In the genomic region with DNA sequence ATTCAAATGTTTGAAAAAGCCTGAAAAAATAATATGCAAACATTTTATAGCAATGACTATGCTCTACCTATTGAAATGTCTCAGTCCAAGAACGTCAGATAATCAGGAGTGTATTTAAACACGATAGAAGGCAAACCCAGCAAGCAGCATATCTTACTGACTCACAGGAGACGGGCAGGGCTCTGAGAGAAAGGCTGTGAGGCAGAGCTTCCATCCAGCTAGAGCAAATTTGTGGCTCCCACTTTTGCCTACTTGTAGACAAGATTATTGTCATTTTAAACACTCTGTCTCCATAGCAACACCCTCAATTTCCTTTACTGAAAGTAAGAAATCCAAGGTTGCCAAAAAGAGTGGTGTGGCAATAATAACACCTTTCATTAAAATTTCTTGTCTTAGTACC, we compare ENCODE assay signal across 28 mouse cellular contexts.
"Had no signal": no experiment of that assay in that cellular context is flagged by ENCODE, and none has a peak within 500 bp of the region (broad histone marks: within the 10 kb centered on the region; RNA-seq: fewer than 3 reads in every experiment).

No protein-coding gene starts in this region.

- H3K27ac ChIP-seq: gastrocnemius, adult 2 months; heart, embryonic 10.5 days; hindbrain, embryonic 10.5 days; hindbrain, embryonic 12.5 days; hindbrain, embryonic 14.5 days; intestine, embryonic 15.5 days; kidney, embryonic 15.5 days; kidney, postnatal 0 days; limb, embryonic 13.5 days; limb, embryonic 15.5 days; liver, embryonic 12.5 days; liver, embryonic 14.5 days had no signal

- H3K9me3 ChIP-seq: heart, embryonic 10.5 days; heart, embryonic 12.5 days; hindbrain, embryonic 10.5 days; hindbrain, embryonic 12.5 days; intestine, embryonic 15.5 days; kidney, embryonic 15.5 days; limb, embryonic 13.5 days; limb, embryonic 15.5 days; liver, embryonic 12.5 days had no signal

- H3K4me3 ChIP-seq: gastrocnemius, adult 2 months; heart, embryonic 10.5 days; heart, embryonic 12.5 days; hindbrain, embryonic 10.5 days; hindbrain, embryonic 12.5 days; intestine, embryonic 15.5 days; kidney, embryonic 15.5 days; limb, embryonic 13.5 days; limb, embryonic 15.5 days; liver, embryonic 12.5 days had no signal

- H3K9ac ChIP-seq: heart, embryonic 12.5 days; hindbrain, embryonic 12.5 days; hindbrain, embryonic 14.5 days; intestine, embryonic 15.5 days; kidney, embryonic 15.5 days; limb, embryonic 13.5 days; limb, embryonic 15.5 days; liver, embryonic 12.5 days; liver, embryonic 14.5 days had no signal

- H3K36me3 ChIP-seq: heart, embryonic 10.5 days; heart, embryonic 12.5 days; hindbrain, embryonic 10.5 days; hindbrain, embryonic 12.5 days; intestine, embryonic 15.5 days; kidney, embryonic 15.5 days; limb, embryonic 13.5 days; limb, embryonic 15.5 days; liver, embryonic 12.5 days had no signal

- H3K4me2 ChIP-seq: heart, embryonic 12.5 days; hindbrain, embryonic 12.5 days; hindbrain, embryonic 14.5 days; intestine, embryonic 15.5 days; kidney, embryonic 15.5 days; limb, embryonic 13.5 days; limb, embryonic 15.5 days; liver, embryonic 12.5 days had no signal

- DNase-seq: gastrocnemius, adult 2 months; gastrocnemius, postnatal 10 days; gastrocnemius, postnatal 25 days; heart, adult 18-20 months; heart, postnatal 10 days; heart, postnatal 4 days; kidney, adult 11 months; kidney, adult 2 months; kidney, adult 9 months; kidney, postnatal 14 days; kidney, postnatal 36 days; layer of hippocampus, adult 9-11 months; layer of hippocampus, postnatal 36 days; left cerebral cortex, postnatal 4 days had no signal

- H3K27me3 ChIP-seq: heart, embryonic 12.5 days; hindbrain, embryonic 12.5 days; intestine, embryonic 15.5 days; kidney, embryonic 15.5 days; limb, embryonic 13.5 days; limb, embryonic 15.5 days; liver, embryonic 12.5 days had no signal

- H3K4me1 ChIP-seq: heart, embryonic 10.5 days; heart, embryonic 12.5 days; hindbrain, embryonic 10.5 days; intestine, embryonic 15.5 days; kidney, embryonic 15.5 days; limb, embryonic 15.5 days; liver, embryonic 12.5 days had no signal

- ATAC-seq: hindbrain, embryonic 16.5 days; inflammation-experienced regulatory T-cells, adult 6 months; intestine, embryonic 15.5 days; liver, embryonic 12.5 days had no signal
